Mouse (Mus musculus): Measurements from ENCODE around the gene Efcab2.
A peak's percentile ranks its signal among the peaks of the same experiment; 100 is the strongest.

Gene Efcab2

GRCm38 (mm10) chr1:178485868-178486220 is 80.0 kb downstream of the Efcab2 start:
- no peak for DNase-seq

GRCm38 (mm10) chr1:178486828-178487227 is 80.9 kb downstream of the Efcab2 start:
- DNase-seq, result peak; percentile 12

GRCm38 (mm10) chr1:178489127-178489526 is 83.2 kb downstream of the Efcab2 start:
- DNase-seq, result no peak

DNA sequence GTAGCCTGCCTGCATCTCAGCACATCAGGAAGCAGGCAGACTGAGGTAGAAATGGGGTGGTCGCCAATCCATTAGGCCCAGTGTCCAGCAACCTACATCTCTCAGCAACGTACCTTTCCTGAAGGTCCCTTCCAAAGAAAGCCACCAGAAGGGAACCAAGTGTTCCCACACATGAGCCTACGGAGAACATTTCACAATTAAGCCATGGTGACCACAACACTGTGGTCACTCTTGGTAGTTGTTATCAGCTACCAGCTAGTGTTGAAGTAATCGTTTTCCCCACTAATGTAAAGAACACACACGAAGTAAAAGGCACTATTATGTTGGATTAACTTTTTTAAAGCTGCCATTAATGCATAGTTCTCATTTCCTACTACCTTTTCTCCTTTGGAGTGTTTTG is 85.8 kb downstream of the Efcab2 start:
- no peak for DNase-seq

DNA sequence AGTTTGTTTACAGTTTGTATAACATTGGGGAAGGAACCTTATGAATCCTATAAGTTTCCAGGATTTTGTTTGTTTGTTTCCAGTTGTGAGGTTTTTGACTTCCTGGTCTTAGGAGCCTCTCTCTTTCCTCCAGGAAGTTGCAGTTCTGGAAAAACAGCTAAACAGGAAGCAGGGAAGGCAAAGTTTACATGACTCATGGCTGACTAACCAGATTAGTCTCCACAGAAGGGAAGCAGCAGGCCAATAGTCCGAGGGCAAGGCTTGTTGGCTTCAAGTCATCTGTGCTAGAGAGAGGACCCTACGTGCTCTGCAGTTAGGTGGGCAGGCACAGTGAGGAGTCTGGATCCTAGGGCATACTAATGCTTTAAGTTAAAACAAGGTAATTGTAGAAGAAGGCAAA is 86.6 kb downstream of the Efcab2 start:
- DNase-seq, result no peak

DNA sequence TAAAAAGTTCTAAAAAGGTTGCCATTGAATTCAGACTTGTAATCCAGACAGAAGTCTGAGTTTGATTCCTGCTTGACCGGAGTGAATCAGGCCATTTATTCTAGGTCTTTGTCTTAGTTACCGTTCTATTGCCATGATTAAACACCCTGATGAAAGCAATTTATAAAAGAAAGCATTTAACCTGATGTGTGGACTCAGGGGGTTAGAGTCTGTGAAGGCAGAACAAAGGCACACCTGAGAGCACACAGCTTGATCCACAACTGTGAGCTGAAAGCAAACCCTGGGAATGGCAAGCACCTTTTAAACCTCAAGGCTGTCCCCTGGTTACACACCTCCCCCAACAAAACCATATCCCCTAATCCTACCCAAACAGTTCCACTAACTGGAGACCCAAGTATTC is 90.3 kb downstream of the Efcab2 start:
- no peak for DNase-seq

- DNase-seq, result peak; percentile 31
Measured at GRCm38 (mm10) chr1:178496841-178497240, 91.0 kb downstream of the Efcab2 start.

DNA sequence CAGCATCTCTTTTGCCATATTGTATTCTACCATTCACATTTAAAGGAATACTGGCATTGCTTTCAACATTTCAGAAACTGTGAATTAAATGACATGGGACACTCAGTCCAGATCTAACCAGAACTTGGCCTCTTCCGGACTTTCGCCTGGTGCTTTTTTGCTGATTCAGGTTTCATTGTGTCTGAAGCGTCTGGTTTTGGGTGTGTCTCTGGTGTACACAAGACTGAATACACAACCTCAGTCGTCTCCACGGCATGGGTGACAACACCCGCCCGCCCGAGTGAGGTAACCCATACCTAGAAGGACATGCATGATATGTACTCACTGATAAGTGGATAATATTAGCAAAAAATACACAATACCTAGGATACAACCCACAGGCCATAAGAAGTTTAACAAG is 101.1 kb downstream of the Efcab2 start:
- DNase-seq, result no peak

GRCm38 (mm10) chr1:178512323-178513031 is 106.6 kb downstream of the Efcab2 start:
- no peak for DNase-seq

GRCm38 (mm10) chr1:178513954-178514353 is 108.1 kb downstream of the Efcab2 start:
- DNase-seq, result no peak

DNA sequence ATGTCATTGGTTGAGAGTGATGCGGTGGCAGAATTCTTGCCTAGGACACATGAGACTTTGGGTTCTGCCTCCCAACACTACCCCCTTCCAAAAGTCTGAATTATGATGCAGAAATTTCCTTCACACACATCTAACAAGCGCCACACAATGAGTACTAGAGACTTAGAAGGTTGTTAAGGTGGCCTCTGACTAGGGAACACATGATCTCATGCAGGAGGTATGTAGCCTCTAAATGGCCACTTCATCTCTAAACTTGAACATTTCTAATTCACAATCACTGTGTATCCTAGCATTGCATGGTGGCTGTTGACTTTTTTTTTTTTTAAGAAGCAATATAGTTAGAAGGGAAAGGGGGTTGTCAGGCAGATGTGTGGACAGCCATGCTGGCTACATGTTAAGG is 110.0 kb downstream of the Efcab2 start:
- DNase-seq, result no peak

- no peak for DNase-seq
Measured at GRCm38 (mm10) chr1:178522389-178522788, 116.5 kb downstream of the Efcab2 start.

GRCm38 (mm10) chr1:178523152-178523551 is 117.3 kb downstream of the Efcab2 start:
- no peak for DNase-seq

GRCm38 (mm10) chr1:178527185-178527546 is 121.3 kb downstream of the Efcab2 start:
- peak; percentile 78 for DNase-seq

- peak; percentile 32 for DNase-seq
Measured at GRCm38 (mm10) chr1:178527547-178528361, 121.9 kb downstream of the Efcab2 start.

DNA sequence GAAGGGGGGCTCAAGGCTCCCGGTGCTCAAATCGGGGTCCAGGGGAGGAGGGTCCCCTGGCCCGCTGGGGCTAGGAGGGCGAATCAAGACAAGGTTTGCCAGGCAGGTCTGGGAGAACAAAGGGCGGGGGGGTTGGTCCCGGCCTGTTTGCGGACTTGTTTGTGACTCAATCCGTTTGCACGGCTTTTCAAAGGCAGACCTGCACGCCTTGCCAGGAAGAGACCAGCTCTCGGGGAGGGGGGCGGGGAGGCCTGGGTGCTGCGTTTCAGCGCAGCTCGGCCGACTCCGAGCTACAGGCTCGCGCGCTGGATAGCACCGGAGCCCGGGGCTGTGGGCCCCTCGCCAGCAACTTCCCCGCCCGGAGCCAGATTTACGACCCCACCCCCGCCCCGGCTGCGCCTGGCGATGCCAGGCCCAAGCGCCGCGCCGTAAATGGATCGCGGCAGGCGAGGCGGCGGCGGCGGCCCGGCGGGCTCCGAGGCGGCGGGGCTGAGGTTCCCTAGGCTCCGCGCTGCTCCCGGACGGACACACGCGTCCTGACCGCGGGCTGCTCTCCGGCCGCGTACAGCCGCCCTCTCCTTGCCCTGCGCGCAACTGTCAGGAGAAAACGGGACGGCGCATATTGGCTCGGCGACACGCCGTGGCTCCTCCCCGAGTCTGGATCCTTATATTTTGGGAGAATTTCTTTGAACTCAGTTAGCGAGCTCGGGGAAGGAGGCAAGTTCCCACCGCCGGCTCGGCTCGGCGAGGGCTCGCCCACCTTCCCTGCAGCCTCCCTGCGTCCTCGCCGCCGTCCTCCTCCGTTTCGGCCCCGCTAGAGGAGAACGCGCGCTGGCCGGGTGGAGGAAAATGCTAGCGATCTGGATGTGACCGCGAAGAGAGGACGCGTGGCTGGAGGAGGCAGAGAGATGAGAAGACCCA is 122.8 kb downstream of the Efcab2 start, which contains the start of gene Kif26b:
TSS of gene Kif26b (plus strand) at position 695 of the 921 bp plus-strand sequence.
- DNase-seq, result peak; percentile 43

DNA sequence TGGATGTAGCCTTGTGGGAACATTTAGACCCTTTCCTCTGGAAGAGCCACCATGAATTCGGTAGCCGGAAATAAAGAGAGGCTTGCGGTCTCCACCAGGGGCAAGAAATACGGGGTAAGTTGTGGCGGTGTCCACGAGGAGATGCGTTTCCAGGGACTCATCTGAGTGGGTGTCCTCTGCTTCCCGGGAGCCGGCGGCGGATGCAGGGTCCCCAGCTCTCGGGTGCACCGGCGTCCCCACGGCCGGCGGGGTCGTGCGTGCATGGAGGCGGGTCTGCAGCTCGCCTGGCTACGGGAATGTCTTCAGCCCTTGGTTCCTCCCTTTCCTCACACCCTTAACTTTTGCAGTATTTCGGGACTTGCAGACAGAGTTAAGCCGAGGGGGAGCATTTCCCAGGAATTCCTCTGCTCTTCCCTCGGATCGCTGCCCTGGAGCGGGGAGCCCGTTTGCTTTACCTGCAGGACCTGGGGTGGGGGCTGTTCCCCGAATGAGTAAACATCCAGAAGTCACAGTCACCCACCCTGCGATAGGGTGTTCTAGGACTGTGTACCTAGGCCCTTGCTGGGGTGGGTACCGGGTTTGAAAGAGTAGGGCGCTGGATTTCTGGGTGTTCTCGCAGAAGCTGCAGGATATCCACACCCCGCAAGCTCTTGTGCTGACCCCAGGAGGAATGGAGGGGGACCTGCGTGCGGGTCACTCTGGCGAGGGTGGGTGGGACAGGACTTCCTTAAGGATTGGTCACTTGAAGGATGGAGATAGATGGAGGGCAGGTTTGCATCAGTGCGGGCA is 123.8 kb downstream of the Efcab2 start:
- peak; percentile 10 for DNase-seq

DNA sequence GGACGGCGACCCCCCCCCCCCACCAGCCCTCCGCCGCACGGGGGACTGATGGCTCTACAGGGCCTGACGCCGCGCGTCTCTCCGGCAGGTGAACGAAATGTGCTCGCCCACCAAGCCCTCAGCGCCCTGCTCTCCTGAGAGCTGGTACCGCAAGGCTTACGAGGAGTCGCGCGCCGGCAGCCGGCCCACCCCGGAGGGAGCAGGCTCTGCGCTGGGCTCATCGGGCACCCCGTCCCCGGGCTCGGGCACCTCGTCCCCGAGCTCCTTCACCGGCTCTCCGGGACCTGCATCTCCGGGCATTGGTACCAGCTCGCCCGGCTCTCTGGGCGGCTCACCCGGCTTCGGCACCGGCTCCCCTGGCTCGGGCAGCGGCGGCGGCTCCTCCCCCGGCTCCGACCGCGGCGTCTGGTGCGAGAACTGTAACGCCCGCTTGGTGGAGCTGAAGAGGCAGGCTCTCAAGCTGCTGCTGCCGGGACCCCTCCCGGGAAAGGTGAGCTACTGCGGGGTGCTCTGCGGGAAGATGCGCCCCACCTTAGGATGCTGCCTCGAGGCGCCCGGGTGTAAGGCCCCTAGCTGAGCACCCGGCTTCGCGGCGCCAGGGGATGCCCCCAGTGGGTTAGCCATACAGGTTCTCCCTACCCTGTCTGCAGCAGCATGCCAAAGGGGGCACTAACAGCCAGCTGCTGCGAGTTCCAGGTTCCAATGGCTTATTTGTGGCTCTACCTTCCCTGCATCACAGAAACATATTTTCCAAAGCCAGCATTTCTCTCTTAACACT is 124.6 kb downstream of the Efcab2 start:
- peak; percentile 84 for DNase-seq
